Mouse (Mus musculus) mature B cell (primary cell): Measurements from ENCODE around the gene Gm26897.

Source experiments
- in situ Hi-C: fragments of 300-500 bp; cut with MboI; formaldehyde crosslinking; loops from 2 replicates; pipeline ENCODE4 v1.14.3; 2019

The Gm26897 gene

DNA sequence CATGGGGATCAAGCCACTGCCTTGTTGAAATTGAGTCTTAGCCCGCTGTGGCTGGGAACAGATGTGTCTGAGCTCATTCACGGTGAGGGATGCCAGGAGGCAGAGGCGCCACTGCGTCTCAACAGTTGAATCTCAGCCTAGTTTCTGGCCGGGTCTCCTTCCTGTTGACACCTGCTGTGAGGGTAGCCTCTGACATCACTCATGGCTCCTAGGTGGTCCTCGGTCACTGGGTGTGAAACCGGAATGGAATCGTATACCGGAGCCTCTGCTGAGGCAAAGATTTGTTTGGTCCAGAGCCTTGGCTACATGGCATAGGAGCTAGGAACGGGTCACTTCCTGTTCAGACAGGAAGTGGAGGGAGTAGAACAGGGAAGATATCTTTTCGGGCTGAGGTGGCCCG is at the start of gene Gm26897:
TSS of gene Gm26897 (plus strand) at position 74 of the 400 bp plus-strand sequence.
- in situ Hi-C loops, result loop anchor here (25.0 kb wide), 1 partner anchor 428 kb away; no protein-coding TSS in a partner anchor

DNA sequence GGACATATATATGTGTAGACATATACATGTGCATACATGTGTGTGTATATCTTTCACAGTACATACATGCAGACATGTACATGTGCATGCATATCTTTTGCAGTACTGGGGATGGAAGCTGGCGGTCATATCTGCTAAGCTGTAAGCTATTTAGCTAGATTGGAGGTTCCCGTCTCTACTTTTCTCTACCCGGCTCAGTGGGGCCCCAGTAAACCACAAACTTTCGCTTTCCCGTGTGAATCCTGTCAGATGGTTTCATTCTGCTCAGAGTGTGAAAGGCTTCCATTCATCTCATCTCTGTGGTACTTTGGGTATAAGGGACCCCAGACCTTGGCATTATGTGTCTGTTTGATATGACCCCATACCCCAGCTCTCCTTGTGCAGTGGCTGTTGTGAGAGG is 46.4 kb upstream of the Gm26897 start:
- in situ Hi-C loops, result no loop called here

DNA sequence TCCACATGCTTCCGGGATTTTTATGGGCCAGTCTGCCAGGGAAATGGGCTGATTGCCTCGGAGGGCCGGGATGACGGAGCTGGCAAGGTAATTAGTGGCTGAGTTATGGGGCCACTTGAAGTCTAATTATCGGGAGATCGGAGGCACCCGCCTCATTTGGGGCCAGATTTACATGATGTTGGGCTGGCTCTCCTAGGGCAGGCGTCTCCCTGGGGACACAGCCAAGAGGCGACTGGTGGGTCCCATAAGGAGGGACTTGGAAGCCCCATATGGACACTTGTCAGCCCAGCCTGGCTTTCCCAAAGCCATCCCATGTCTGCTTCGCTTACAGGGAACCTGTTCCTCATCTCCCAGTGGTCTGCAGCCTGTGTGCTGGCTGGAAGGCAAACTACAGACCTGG is 45.1 kb upstream of the Gm26897 start:
- in situ Hi-C loops, result no loop called here

DNA sequence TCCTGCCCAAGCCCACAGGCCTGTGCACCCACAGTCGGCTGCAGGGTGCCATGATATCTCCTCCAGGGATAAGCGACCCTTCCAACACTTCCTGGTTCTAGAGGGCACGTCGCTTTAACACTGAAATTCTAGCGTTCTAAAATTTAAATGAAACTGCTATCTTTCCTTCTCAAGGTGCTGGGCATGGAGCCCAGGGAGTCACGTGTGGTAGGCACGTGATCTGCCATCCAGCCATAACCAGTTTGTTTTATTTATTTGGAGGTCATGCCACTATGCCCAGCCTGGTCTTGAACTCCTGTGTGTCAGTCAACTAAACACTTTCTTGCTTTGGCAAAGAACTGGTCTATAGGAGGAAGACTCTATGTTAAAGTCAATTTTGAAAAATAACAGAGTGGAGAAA is 35.7 kb upstream of the Gm26897 start:
- in situ Hi-C loops, result no loop called here

DNA sequence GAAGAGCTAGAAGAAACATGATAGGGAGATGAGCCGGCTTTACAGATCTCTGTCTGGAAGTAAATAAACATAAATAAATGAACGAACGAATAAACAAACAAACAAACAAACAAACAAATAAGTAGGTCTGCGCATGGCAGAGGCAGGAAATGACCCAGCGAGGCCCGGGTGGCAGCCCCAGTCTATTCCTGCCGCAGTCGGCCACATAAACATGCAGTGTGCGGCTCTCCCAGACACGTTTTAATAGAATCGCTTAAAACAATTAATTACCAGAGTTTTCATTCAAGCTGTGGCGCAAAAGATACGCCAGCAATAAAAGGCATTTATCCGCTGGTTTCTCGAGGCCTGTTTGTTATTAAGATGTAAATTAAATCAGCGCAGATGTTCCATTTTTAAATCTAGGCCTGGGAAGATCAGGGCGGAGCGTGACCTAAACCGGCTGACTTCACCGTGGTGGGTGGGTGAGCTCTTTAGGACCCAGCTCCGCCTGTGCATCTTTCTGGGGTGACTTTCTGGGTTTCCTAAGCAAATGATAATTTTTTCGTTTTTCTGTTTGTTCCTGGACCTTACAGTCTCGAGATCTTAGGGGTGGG is 33.9 kb upstream of the Gm26897 start:
- in situ Hi-C loops, result no loop called here

DNA sequence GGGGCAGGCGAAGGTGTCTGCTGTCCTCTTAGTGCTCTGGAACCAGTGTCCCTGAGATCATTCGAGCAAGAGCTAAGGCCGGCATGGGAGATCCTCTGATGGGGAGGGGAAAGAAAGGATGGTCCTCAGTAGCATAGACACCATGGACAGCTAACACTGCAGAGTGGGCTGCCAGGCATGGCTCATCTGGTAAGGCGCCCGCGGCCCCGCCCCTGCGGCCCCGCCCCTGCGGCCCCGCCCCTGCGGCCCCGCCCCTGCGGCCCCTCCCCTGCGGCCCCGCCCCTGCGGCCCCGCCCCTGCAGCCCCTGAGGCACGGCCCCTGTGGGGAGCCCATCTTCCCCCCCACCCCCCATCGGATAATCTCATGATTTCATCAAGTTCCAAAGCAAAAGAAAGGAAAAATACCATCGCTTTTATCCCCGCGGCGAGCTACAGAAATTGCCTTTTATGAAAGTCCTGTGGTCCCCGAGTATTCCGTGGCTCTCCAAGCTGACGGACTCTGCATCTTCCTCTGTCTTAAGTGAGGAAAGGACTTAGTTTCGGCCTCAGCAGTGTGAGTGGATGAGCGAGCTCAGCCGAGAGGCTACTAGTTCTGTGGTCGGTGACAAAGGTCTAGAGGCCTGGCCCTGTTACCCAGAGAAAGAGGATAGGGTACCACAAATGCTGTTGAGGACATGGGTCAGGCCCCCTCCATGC is 31.9 kb upstream of the Gm26897 start:
- in situ Hi-C loops, result no loop called here

DNA sequence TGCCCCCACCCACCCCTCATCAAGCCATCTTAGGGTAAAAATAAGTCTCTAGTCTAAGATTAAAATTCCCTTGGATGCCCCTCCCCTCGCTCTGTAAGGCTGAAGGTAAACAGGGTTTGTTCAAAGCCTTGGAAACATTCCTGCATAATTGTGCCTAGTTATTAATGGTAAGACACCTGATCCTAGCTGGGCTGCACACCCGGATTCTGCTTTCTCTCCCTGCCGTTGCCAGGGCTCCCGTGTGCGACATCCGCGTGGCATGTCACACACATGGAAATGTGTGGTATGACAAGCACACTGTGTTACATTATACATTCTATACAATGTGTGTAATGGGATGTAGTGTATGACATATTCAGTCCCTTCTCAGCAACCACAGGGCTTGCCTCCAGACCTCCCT is 30.1 kb upstream of the Gm26897 start:
- in situ Hi-C loops, result no loop called here

DNA sequence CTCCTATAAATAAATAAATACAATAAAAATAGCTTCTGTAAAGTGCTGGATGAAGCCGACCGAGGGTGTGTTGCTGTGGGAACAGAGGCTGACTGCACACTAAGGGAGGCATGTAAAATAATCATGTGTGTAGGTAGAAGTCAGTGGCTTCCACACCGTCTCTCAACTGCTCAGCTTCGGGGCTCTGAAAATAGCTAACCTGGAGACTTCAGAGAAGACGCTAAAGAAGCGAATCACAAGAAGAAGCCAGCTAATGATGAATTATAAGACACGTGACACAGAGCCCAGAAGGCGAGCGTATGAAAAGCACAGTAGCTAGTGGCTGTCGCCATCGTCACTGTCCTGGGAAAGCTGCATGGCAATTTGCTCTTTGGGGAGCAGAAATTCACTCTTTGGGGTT is 29.4 kb upstream of the Gm26897 start:
- in situ Hi-C loops, result no loop called here

DNA sequence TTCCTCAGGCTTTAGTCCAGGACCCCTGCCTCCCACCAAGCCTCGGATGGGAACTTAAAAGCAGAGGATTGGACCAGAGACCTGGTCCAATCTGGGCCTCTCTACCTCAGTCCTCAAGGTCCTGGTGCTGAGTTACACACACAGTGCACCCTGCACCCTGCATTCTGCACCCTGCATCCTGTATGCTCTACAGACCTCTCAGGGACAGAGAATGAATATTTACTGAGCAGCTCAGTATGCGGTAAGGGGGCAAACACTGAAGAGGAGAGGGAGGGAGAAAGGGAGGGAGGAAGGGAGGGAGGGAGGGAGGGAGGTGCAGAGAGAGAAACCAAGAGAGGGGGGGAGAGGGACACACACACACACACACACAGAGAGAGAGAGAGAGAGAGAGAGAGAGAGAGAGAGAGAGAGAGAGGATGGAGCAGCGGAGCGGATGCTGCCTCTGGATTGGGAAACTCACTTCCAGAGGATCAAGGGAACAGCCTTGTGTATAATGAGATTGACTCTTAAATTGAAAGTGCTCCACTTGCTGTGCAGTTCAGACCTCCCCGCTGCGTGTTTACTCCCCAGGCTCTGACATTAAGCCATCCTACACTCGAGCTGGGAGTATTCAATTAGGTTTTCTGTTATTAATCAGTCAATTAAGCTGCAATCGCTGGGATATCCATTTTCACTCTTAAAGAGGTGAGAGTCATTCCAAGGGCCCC is 24.4 kb upstream of the Gm26897 start:
- in situ Hi-C loops, result no loop called here

DNA sequence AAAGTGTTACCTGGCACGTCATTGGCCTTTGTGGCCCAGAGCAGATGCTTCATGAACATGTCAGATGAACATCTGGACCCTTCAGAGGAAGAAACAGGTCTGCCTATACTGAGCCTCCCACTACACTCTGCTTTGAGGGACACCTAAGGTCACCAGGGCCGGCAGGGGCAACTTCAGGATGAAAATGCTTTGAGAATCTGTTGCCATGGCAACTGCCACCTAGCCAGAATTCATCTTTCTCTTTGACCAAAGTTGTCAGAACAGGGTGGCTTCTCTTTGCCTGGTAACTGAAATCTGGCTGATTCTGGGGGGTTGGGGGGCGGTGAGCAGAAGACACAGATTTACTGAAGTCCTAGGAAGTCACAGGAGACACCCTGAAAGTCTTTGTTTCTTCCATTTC is 14.7 kb upstream of the Gm26897 start:
- in situ Hi-C loops, result no loop called here

DNA sequence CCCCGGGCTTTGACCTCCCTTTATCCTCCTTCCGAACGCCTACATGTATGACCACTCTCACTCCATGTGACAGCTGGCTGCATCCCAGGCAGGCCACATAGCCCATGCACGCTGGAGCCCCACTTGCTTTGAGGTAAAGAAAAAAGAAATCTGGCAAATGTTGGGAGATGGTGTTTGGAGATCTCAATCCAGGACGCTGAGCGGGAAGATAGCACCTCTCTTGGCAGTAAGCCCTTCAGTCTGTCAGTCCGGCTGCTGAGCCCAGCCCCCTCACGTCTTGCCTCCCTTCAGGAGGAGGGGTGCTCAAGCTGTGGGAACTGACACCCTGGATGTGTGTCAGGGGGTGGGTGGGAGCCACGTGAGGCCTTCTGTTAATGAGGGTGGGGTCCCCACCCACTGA is 13.0 kb upstream of the Gm26897 start:
- in situ Hi-C loops, result no loop called here

DNA sequence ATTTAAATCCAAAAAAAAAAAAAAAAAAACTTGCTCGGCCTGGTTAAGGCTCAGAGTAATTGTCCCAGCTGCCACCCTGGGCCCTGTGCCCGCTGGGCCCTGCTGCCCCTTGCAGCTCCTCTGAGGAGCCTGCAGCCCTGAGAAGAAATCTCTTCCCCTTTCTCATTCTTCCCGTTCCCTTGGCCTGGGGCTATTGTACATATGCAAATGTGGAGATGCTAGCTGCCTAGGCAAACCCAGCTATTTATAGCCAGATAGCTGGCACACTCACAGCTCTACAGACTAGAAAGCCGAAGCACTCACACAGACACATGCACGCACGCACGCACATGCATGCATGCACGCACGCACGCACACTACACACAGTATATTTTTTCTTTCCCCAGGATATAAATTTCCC is 9.0 kb upstream of the Gm26897 start:
- in situ Hi-C loops, result loop anchor here (25.0 kb wide), 1 partner anchor 438 kb away; no protein-coding TSS in a partner anchor

DNA sequence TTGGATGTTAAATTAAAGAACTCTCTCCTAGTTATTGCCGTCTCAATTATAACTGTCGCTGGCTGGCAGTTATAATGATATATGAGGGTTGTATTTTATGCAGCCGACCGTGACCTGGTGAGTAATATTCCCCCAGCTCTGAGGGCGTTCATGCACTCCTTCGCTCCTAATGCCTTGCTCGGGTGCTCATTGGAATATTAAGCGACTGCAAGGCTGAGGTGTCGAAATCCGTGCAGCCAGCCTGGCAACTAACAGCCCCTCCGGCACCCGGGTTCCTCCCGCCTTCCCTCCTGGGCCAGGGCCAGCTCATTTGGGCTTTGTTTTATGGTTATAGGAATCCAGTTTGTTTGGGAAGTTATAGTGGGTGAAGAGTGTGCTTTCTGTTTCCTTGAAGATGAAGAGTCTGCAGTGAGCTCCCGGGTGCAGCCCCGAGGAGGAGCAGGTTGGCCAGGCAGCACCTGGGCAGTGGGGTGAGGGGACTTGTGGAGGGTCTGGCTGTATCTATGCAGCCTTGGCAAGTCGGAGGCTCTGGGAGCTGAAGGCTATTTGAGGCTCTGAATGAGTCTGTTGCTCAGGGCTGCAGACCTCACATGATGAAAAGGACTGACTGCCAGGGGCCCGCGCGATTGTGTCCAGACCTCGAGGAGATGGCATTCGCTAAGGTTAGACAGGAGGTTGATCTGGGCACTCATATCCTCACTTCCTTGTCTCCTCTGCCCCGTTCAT is 8.4 kb upstream of the Gm26897 start:
- in situ Hi-C loops, result loop anchor here (25.0 kb wide), 1 partner anchor 437 kb away; no protein-coding TSS in a partner anchor

DNA sequence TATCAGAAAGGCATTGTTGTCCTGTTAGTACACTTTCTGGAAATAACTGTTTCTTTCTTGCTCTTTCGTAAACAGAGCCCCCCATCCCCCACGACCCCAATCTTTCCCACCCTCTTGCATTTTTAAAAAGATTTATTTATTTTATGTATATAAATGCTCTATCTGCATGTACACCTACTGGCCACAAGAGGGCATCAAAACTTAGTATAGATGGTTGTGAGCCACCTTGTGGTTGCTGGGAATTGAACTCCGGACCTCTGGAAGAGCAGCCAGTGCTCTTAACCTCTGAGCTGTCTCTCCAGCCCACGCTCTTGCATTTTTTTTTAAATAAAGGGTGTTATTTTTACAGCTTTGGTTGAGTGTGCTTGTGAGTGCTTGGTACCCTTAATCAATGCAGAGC is 5.3 kb upstream of the Gm26897 start:
- in situ Hi-C loops, result loop anchor here (25.0 kb wide), 1 partner anchor 434 kb away; no protein-coding TSS in a partner anchor

DNA sequence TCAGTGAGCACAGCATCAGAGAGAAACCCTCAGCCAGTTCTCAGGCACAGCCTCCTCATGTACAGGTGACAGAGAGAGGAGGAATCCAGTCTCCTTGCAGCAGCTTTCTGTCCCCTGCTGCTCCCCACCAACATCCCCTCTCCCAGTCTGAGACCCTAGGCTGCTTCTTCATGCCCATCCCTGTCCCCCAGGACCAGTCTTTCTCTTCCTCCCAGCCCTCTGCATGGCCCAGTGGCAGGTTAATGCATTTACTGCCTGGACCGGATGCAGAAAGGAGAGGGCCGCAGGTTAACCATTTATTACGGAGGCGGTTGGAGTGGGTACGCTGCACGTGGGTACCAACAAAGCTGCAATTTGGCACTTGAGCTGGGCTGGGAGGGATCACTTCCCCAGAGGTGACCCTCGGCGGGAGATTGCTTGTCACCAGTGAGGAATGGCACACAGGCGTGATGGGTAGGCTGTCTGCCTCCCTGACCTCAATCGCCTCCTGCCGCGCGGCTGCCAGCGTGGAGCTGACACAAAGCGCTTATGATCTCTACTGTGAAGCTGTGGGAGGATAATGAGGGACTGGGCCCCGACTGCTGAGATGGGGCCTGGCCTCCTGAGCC is 3.1 kb upstream of the Gm26897 start:
- in situ Hi-C loops, result loop anchor here (25.0 kb wide), 1 partner anchor 432 kb away; no protein-coding TSS in a partner anchor

DNA sequence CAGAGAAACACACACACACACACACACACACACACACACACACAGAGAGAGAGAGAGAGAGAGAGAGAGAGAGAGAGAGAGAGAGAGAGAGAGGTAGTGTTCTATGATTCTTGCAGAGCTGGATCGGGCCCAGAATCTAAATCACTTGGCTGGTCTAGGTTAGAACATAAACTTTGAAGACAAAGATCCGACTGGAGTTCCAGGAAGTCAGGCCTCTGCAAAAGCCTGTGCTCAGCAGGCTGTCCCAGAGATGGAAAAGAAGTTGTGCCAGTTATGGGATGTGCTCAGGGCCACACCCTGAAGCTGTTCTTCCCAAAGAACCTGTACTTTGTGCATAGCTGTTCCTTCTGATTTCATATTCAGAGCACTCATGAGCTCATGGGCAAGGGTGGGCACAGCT is 1.5 kb upstream of the Gm26897 start:
- in situ Hi-C loops, result loop anchor here (25.0 kb wide), 1 partner anchor 430 kb away; no protein-coding TSS in a partner anchor

DNA sequence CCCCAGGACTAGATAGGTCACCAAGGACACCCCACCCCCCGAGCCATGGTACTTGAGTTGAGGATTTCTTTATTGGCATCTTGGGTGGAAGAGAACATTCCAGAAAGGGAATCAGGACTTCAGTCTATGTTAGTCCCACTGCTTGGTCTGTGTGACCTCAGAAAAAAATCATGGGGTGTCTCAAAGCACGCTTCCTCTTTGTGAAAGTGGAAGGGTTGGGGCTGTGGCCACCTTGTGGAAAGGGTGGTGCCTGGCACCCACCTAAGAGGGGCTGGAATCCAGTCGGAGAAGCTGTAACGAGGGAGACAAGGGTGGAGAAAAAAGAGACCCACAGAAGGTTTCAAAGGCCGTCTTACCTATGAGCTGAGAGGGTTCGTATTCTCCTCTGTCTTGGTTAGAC is 5.8 kb downstream of the Gm26897 start:
- in situ Hi-C loops, result loop anchor here (25.0 kb wide), 1 partner anchor 423 kb away; no protein-coding TSS in a partner anchor

DNA sequence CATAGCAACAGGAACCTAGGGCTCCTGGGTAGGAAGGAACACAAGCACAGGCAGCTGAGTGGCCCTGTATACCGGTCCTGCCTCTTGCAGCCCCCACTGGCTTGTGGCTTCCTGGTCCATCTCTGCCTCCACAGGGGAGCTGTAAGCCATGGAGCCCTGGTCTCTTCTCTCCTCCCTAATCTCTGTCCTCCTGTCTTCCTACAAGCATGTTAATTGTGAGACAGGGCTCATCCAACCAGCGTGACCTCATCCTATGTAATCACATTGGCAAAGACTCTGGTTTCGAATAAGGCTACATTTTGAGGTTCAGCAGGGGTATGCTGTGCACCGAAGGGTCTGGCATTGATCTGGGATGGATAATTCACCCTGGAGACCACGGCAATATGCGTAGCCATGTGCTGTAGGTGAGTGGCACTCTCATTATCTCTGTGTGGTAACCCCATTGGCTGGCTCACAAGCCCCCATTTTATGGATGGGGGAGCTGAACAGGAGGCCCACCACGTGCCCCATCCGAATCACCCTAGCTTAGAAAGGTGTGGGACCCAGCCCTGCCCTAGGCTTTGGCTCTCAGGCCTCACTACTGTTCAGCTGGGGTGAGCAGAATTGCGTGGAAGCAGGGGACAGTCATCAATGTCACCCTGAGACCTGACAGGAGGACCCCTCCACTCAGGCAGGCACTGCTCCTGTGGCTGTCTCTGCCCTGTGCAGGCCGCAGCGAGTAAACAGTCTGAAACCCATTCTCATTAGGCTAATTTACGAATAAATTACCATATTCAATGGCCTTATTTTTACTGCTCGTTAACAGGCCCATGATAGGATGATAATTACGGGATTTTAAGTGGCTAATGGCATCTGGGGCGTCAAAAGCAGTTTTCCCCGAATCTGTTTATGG is 6.9 kb downstream of the Gm26897 start:
- in situ Hi-C loops, result loop anchor here (25.0 kb wide), 1 partner anchor 422 kb away; no protein-coding TSS in a partner anchor

DNA sequence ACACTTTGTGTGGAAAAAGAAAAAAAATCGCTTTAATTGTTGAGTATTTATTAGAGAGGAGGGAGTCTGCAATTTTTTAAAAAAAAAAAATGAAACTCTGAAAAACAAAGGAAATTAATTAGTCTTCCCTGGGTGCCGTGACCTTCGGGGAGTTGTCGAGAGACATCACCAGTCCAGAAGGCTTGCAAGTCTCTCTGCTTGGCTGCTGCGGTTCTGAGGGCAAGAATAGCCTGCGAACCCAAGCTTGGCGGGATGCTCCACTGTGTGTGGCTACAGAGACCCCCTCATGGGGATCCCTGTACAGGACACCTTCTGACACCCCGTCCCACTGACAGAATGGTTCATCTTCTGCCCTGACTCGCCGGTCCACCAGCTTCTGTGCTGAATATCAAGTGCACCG is 7.6 kb downstream of the Gm26897 start:
- in situ Hi-C loops, result loop anchor here (25.0 kb wide), 1 partner anchor 421 kb away; no protein-coding TSS in a partner anchor

DNA sequence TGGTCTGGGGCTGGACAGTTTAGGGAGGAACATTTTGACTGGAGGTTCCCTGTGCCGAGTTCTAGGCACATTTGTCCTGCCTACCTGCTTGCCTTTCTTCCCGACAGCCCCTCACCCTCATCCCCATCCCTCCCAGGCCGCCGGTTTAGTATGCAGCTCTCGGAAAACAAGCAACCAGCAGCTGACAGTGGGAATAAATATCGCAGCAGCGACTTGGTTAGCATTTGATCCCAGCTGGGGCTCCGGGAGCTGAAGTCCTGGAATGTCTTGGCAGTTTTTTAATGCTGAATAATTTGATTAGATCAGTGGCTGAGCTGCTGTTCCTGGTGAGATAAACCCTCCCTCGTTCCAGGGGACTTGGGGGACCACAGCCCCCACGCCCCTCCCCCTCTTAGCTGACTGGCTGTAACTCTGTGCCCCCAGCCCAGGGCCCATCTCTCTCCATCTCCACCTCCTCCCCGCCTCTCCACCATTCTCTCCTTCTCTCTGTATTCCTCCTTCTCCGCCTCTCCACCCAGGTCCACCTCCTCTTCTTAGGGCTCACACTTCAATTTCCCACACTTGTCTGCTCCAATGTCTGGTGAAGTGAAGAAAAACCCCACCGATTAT is 8.7 kb downstream of the Gm26897 start:
- in situ Hi-C loops, result loop anchor here (25.0 kb wide), 1 partner anchor 420 kb away; no protein-coding TSS in a partner anchor
